Comparison of ENCODE assay signal across 12 mouse cellular contexts in the genomic region with DNA sequence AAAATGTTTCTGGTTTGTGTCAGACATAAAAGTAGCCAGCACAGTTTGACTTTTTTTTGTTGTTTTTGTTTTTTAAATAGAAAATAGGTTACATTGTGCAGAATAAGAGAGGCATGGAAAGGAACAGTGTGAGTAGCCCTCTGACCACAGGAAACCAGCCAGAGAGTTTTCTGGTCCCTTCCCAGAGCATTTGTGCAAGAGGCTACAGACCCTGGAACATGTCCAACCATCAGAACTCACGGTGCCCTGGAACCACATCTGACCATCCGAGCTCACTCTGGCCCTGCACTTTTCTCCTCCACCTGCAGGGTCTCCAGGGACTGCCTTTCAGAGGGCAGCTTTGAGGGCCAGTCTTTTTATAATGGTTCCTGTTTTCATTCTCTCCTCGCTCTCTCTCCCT. TPM values are rescaled to one million over a fixed set of nuclear protein-coding genes. Genes with fewer than 3 reads are reported as not detected.
DNase-seq lines count a peak whose midpoint lies in the region; ATAC-seq lines count a peak whose summit lies in the region.
"Had no signal": no experiment of that assay in that cellular context is flagged by ENCODE, and none has a peak within 500 bp of the region (broad histone marks: within the 10 kb centered on the region; RNA-seq: fewer than 3 reads in every experiment).

No protein-coding gene starts in this region.

- peak; percentile 32 for DNase-seq in adrenal gland, postnatal 14 days
- DNase-seq in adrenal gland, postnatal 4 days (ENCODE audit: low spot score in 2 of 2): no peak
- DNase-seq in kidney, postnatal 36 days: peak; percentile 28 to 41
- DNase-seq in kidney, postnatal 4 days: no peak
- peak; percentile 12 for DNase-seq in right cerebral cortex, adult 18-20 months
- no peak for DNase-seq in right cerebral cortex, postnatal 36 days (ENCODE audit: low spot score in 2 of 2)
- no peak for DNase-seq in spleen, postnatal 10 days (ENCODE audit: low spot score in 2 of 2)
- DNase-seq: cerebellum, postnatal 14 days; kidney, adult 18-20 months; right cerebral cortex, postnatal 14 days had no signal

- ATAC-seq in CD4-positive, CD25-positive, alpha-beta regulatory T cell, adult 4 months: no peak

RNA-seq across cellular contexts. Expression of a gene that starts 21.9 kb away (rescaled TPM):
- total RNA-seq in adrenal gland, postnatal 14 days (2021): 12.0 and 16.3 TPM in 2 replicates
- 10 to 100 TPM; 16.4 to 16.8 TPM for total RNA-seq in adrenal gland, postnatal 4 days (2021)
- polyA plus RNA-seq in CD4-positive, CD25-positive, alpha-beta regulatory T cell, adult 4 months (2017; shearing (Covaris generic)): 10 to 100 TPM; 20.7 to 24.1 TPM

RNA-seq across cellular contexts. Expression of a gene that starts 27.1 kb away (rescaled TPM):
- total RNA-seq in adrenal gland, postnatal 14 days (2021): 0.41 and 0.93 TPM in 2 replicates
- 1 to 10 TPM; 1.2 to 1.9 TPM for total RNA-seq in adrenal gland, postnatal 4 days (2021)
- polyA plus RNA-seq in CD4-positive, CD25-positive, alpha-beta regulatory T cell, adult 4 months (2017; shearing (Covaris generic)): under 1 TPM; 0.46 to 0.47 TPM
- polyA plus RNA-seq: limb, embryonic 11.5 days had no signal

RNA-seq across cellular contexts. Expression of a gene that starts 42.0 kb away (rescaled TPM):
- 32.0 and 42.9 TPM in 2 replicates for total RNA-seq in adrenal gland, postnatal 14 days (2021)
- 10 to 100 TPM; 39.9 to 43.6 TPM for total RNA-seq in adrenal gland, postnatal 4 days (2021)
- 10 to 100 TPM; 27.6 to 40.7 TPM for polyA plus RNA-seq in CD4-positive, CD25-positive, alpha-beta regulatory T cell, adult 4 months (2017; shearing (Covaris generic))

Comparison
In these comparisons a context has a peak if more than half of its experiments do, and no peak if none do; other contexts are left out.
1. DNase-seq: peak in adrenal gland, postnatal 14 days (single experiment), kidney, postnatal 36 days (2 of 2) and right cerebral cortex, adult 18-20 months (single experiment); none in adrenal gland, postnatal 4 days (0 of 2), kidney, postnatal 4 days (0 of 2), right cerebral cortex, postnatal 36 days (0 of 2) and spleen, postnatal 10 days (0 of 2).